ENCODE assay signal across 8 mouse cellular contexts in the genomic region with DNA sequence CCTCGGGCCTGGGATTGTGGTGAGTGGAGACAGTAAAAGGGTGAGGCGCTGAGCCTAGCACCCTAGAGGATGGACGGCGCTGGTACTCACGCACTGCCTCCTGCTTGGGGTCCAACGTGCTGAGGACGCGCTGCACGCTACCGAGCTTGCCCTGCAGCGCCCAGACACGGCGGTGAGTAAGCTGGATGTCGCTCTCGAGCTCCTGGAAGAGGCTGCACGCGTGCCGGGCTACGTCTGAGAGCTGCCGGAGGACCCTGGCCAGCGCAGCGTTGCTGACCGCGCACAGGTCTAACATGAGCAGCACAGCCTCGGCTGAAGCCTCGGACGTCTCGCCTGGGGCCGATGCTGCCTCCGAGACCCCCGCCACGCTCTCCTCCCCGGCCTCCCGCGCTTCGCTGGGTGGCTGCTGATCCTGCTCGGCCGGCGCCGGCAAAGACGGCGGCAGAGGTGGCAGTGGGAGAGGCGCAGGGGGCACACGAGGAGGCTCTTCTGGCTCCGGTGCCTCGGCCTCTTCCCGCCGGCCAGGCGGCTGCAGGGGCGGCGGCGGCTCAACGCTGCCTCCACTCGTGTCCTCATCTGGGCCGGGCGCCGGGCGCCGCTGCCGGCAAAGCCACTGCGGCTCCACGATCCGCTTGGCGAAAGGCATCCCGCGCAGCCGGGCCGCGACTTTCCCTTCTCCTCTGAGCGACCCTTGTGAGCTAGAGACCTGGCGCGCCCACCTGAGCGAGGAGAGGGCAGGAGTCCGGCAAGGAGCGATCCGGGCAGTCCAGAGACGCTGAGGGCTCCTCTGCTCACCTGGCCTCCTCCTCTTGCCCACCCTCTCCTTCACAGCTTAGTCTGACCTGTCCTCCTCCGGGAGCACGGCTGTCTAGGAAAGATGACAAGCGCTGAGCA. TPM values are rescaled to one million over a fixed set of nuclear protein-coding genes. Genes with fewer than 3 reads are reported as not detected.
DNase-seq lines count a peak whose midpoint lies in the region; ATAC-seq and TF ChIP-seq lines count a peak whose summit lies in the region.

No protein-coding gene starts in this region.

- no peaks in the 10 kb centered on the region for H3K36me3 ChIP-seq in intestine, embryonic 15.5 days
- no peaks in the 10 kb centered on the region for H3K36me3 ChIP-seq in liver, embryonic 12.5 days
- no peaks in the 10 kb centered on the region for H3K36me3 ChIP-seq in neural tube, embryonic 12.5 days

- WGBS in intestine, embryonic 15.5 days: 26% methylated on average over 65 of the region's 80 CpGs
- WGBS in liver, embryonic 12.5 days (ENCODE audit: insufficient replicate concordance): 10% methylated on average over 64 of the region's 80 CpGs
- WGBS in neural tube, embryonic 12.5 days: 19% methylated on average over 73 of the region's 80 CpGs

- no peak for TF ChIP-seq CTCF in gastrocnemius, adult 2 months (IDR thresholded peaks at IDR 0.05)

- no peaks in the 10 kb centered on the region for H3K9me3 ChIP-seq in intestine, embryonic 15.5 days
- H3K9me3 ChIP-seq in liver, embryonic 12.5 days (replicated peaks): no peaks in the 10 kb centered on the region
- no peaks in the 10 kb centered on the region for H3K9me3 ChIP-seq in neural tube, embryonic 12.5 days

- peak overlapping the region; percentile 77 for H3K4me2 ChIP-seq in intestine, embryonic 15.5 days (replicated peaks)
- peak overlapping the region; percentile 70 for H3K4me2 ChIP-seq in liver, embryonic 12.5 days
- peak overlapping the region; percentile 67 for H3K4me2 ChIP-seq in neural tube, embryonic 12.5 days (replicated peaks)

- peak; percentile 32 for DNase-seq in gastrocnemius, adult 2 months
- no peak for DNase-seq in gastrocnemius, adult 18-20 months (ENCODE audit: low spot score)
- DNase-seq in cerebellum, adult 9-10 months: peak; percentile 10
- DNase-seq in urinary bladder, postnatal 4 days (ENCODE audit: low spot score in 2 of 2): peak; percentile 18 to 64

- ATAC-seq in frontal cortex, adult (ENCODE audit: low TSS enrichment): peak; percentile 84
- peak; percentile 61 for ATAC-seq in intestine, embryonic 15.5 days
- peak; percentile 15; the same call in 1 of the 2 replicates for ATAC-seq in liver, embryonic 12.5 days
- peak; percentile 77 for ATAC-seq in neural tube, embryonic 12.5 days (ENCODE audit: low FRiP score, low read depth)

- H3K9ac ChIP-seq in intestine, embryonic 15.5 days: peak overlapping the region; percentile 57
- peak overlapping the region; percentile 39; the same call in 1 of the 2 replicates for H3K9ac ChIP-seq in liver, embryonic 12.5 days
- peak overlapping the region; percentile 63 for H3K9ac ChIP-seq in neural tube, embryonic 12.5 days

- intact Hi-C loops in gastrocnemius, adult 2 months (cut with DNase I): loop anchor here (10.0 kb wide), 1 partner anchor 116 kb away; no protein-coding TSS in a partner anchor

- H3K4me3 ChIP-seq in gastrocnemius, adult 2 months: peak overlapping the region; percentile 71
- peak overlapping the region; percentile 56 for H3K4me3 ChIP-seq in intestine, embryonic 15.5 days (replicated peaks)
- peak overlapping the region; percentile 49 for H3K4me3 ChIP-seq in liver, embryonic 12.5 days
- peak overlapping the region; percentile 57 for H3K4me3 ChIP-seq in neural tube, embryonic 12.5 days

- H3K27me3 ChIP-seq in intestine, embryonic 15.5 days (replicated peaks): peaks cover 17% of the 10 kb centered on the region
- peaks cover 54% of the 10 kb centered on the region for H3K27me3 ChIP-seq in liver, embryonic 12.5 days (replicated peaks)
- H3K27me3 ChIP-seq in neural tube, embryonic 12.5 days (replicated peaks): peaks cover 6% of the 10 kb centered on the region; the same call in 1 of the 2 replicates

- 0 out of 2 replicates have a peak, but pooled peaks cover 4% of the 10 kb centered on the region for H3K4me1 ChIP-seq in intestine, embryonic 15.5 days (replicated peaks)
- peaks cover 4% of the 10 kb centered on the region; the same call in 1 of the 2 replicates for H3K4me1 ChIP-seq in liver, embryonic 12.5 days
- 0 out of 2 replicates have a peak, but pooled peaks cover 4% of the 10 kb centered on the region for H3K4me1 ChIP-seq in neural tube, embryonic 12.5 days

- peak overlapping the region; percentile 43 for H3K27ac ChIP-seq in gastrocnemius, adult 2 months
- H3K27ac ChIP-seq in intestine, embryonic 15.5 days: no peak overlapping the region
- H3K27ac ChIP-seq in liver, embryonic 12.5 days: no peak overlapping the region
- H3K27ac ChIP-seq in neural tube, embryonic 12.5 days: no peak overlapping the region

RNA-seq across cellular contexts. Expression of a gene that starts 0.5 kb away (rescaled TPM):
- total RNA-seq in gastrocnemius, adult 2 months (2021): under 1 TPM; 0.70 to 0.89 TPM
- total RNA-seq in gastrocnemius, adult 18-20 months (2021): 1 to 10 TPM; 1.3 to 2.7 TPM
- polyA plus RNA-seq in intestine, embryonic 15.5 days (2015; fragmentation: Nextera tagmentation; extraction: Ambion mirVana): 1.5 TPM in 2 replicates
- 0.19 and 0.24 TPM in 2 replicates for polyA plus RNA-seq in liver, embryonic 12.5 days (2016; fragmentation: Nextera tagmentation; extraction: Ambion mirVana)
- polyA plus RNA-seq in neural tube, embryonic 12.5 days (2016; fragmentation: Nextera tagmentation; extraction: Ambion mirVana): 2.1 and 2.2 TPM in 2 replicates

Comparison
In these comparisons a context has a peak if more than half of its experiments do, and no peak if none do; other contexts are left out.
1. ATAC-seq: peak in every context shown above with its lines; median percentile 84 in frontal cortex, adult; 77 in neural tube, embryonic 12.5 days; 61 in intestine, embryonic 15.5 days; 15 in liver, embryonic 12.5 days.